8 mouse cellular contexts compared by ENCODE assay signal in genomic region chr8:88521541-88522414, GRCm38 (mm10). TPM values are rescaled to one million over a fixed set of nuclear protein-coding genes. Genes with fewer than 3 reads are reported as not detected.
DNase-seq lines count a peak whose midpoint lies in the region; ATAC-seq lines count a peak whose summit lies in the region.

No protein-coding gene starts in this region.

- H3K9me3 ChIP-seq in forebrain, embryonic 10.5 days: no peaks in the 10 kb centered on the region
- no peaks in the 10 kb centered on the region for H3K9me3 ChIP-seq in intestine, embryonic 14.5 days (ENCODE audit: control insufficient read depth, low read length)
- H3K9me3 ChIP-seq in midbrain, embryonic 11.5 days (ENCODE audit: control insufficient read depth, low read length): no peaks in the 10 kb centered on the region

- peak overlapping the region; percentile 94 for H3K4me2 ChIP-seq in intestine, embryonic 14.5 days (ENCODE audit: low read length)
- H3K4me2 ChIP-seq in midbrain, embryonic 11.5 days: peak overlapping the region; percentile 93

- peaks cover 57% of the 10 kb centered on the region for H3K27me3 ChIP-seq in forebrain, embryonic 10.5 days (ENCODE audit: poor library complexity, severe bottlenecking)
- H3K27me3 ChIP-seq in intestine, embryonic 14.5 days (replicated peaks; ENCODE audit: control insufficient read depth, insufficient read depth, low read length): peaks cover 9% of the 10 kb centered on the region; the same call in 1 of the 2 replicates
- H3K27me3 ChIP-seq in midbrain, embryonic 11.5 days (ENCODE audit: control insufficient read depth, insufficient read depth, low read length): peaks cover 8% of the 10 kb centered on the region

- H3K9ac ChIP-seq in intestine, embryonic 14.5 days (ENCODE audit: low read length): peak overlapping the region; percentile 71
- H3K9ac ChIP-seq in midbrain, embryonic 11.5 days (ENCODE audit: low read length): peak overlapping the region; percentile 93

- H3K27ac ChIP-seq in forebrain, embryonic 10.5 days: peak overlapping the region; percentile 93
- peak overlapping the region; percentile 69; the same call in 1 of the 2 replicates for H3K27ac ChIP-seq in intestine, embryonic 14.5 days (ENCODE audit: low read depth)
- H3K27ac ChIP-seq in midbrain, embryonic 11.5 days (ENCODE audit: low read depth, low read length): peak overlapping the region; percentile 67

- H3K36me3 ChIP-seq in forebrain, embryonic 10.5 days (replicated peaks): peaks cover 18% of the 10 kb centered on the region
- no peaks in the 10 kb centered on the region for H3K36me3 ChIP-seq in intestine, embryonic 14.5 days (ENCODE audit: control insufficient read depth, insufficient read depth, low read length)
- H3K36me3 ChIP-seq in midbrain, embryonic 11.5 days (ENCODE audit: control insufficient read depth, insufficient read depth, low read length): no peaks in the 10 kb centered on the region

- peaks cover 93% of the 10 kb centered on the region for H3K4me1 ChIP-seq in forebrain, embryonic 10.5 days
- peaks cover 28% of the 10 kb centered on the region for H3K4me1 ChIP-seq in intestine, embryonic 14.5 days (replicated peaks; ENCODE audit: control insufficient read depth, insufficient read depth, low read length)
- peaks cover 33% of the 10 kb centered on the region for H3K4me1 ChIP-seq in midbrain, embryonic 11.5 days (ENCODE audit: control insufficient read depth, insufficient read depth, low read length)

- under 1% methylated on average over 64 of the region's 65 CpGs for WGBS in forebrain, embryonic 10.5 days
- WGBS in intestine, embryonic 14.5 days: under 1% methylated on average over 55 of the region's 65 CpGs
- under 1% methylated on average over 50 of the region's 65 CpGs for WGBS in midbrain, embryonic 11.5 days

- H3K4me3 ChIP-seq in forebrain, embryonic 10.5 days: peak overlapping the region; percentile 87
- peak overlapping the region; percentile 72 for H3K4me3 ChIP-seq in intestine, embryonic 14.5 days (ENCODE audit: low read depth, low read length)
- peak overlapping the region; percentile 83 for H3K4me3 ChIP-seq in midbrain, embryonic 11.5 days (ENCODE audit: low read depth, low read length)

- ATAC-seq in intestine, embryonic 14.5 days (replicated peaks; ENCODE audit: low FRiP score, low TSS enrichment, low read depth): peak; percentile 54
- peak; percentile 41 for ATAC-seq in midbrain, embryonic 11.5 days (ENCODE audit: low FRiP score)

- peak; percentile 19 for DNase-seq in layer of hippocampus, adult 11-12 months (ENCODE audit: low spot score)
- DNase-seq in layer of hippocampus, adult 8-10 months (ENCODE audit: low spot score in 2 of 2): no peak
- DNase-seq in cerebellum, adult 11 months: peak; percentile 30
- DNase-seq in forebrain, embryonic 10.5 days (ENCODE audit: extremely low spot score, low spot score): peak; percentile 51
- DNase-seq in intestine, embryonic 14.5 days (ENCODE audit: low spot score): peak; percentile 77
- DNase-seq in midbrain, embryonic 11.5 days (ENCODE audit: low spot score, missing footprints): peak; percentile 95
- DNase-seq in thymus, postnatal 25 days: peak; percentile 37
- no peak for DNase-seq in left cerebral cortex, adult 9 months (ENCODE audit: low spot score in 2 of 2)

RNA-seq across cellular contexts. Expression of gene Nkd1, which starts 0.6 kb away (rescaled TPM):
- total RNA-seq in layer of hippocampus, adult 8-10 months (2022): 10 to 100 TPM in 2 of 4 experiments, 1 to 10 TPM in 2; 8.1 to 11.3 (median 9.2) TPM
- polyA plus RNA-seq in forebrain, embryonic 10.5 days (2016; fragmentation: Nextera tagmentation; extraction: Ambion mirVana): 47.2 and 48.5 TPM in 2 replicates
- polyA plus RNA-seq in intestine, embryonic 14.5 days (2014; fragmentation: Nextera tagmentation; extraction: Ambion mirVana): 33.6 and 35.8 TPM in 2 replicates
- polyA plus RNA-seq in midbrain, embryonic 11.5 days (2014; fragmentation: Nextera tagmentation; extraction: Ambion mirVana): 50.5 and 61.1 TPM in 2 replicates

Comparison
In these comparisons a context has a peak if more than half of its experiments do, and no peak if none do; other contexts are left out.
1. DNase-seq: peak in layer of hippocampus, adult 11-12 months (single experiment), cerebellum, adult 11 months (single experiment), forebrain, embryonic 10.5 days (single experiment), intestine, embryonic 14.5 days (single experiment), midbrain, embryonic 11.5 days (single experiment) and thymus, postnatal 25 days (single experiment); none in layer of hippocampus, adult 8-10 months (0 of 2) and left cerebral cortex, adult 9 months (0 of 2).
2. Peak in every context shown above with its lines, with median percentiles within 50 percentile points of each other: H3K27ac ChIP-seq and H3K4me3 ChIP-seq.